Mouse (Mus musculus) neural tube, embryonic 11.5 days (tissue): ENCODE measurements at regions not wholly inside any gene's neighbourhood (a gene's known extent, or its start where the extent isn't known, plus 50 kb on each side); places are given as distances from the start of the nearest gene placed in this dataset.
A peak's percentile ranks its signal among the peaks of the same experiment; 100 is the strongest.

Source experiments
- ATAC-seq: fragments of 200-750 bp; cut with Nextera tagmentation; 2 replicates; pipeline ENCODE4 v1.8.0; 2017; ENCODE audit warnings: moderate number of reproducible peaks, mild to moderate bottlenecking, moderate TSS enrichment, moderate library complexity; ENCODE audit not compliant: insufficient read depth, low FRiP score, low TSS enrichment
- DNase-seq: peaks from one replicate; pipeline ENCODE4 v3.0.0-alpha.2; 2015; ENCODE audit warnings: low spot score
- H3K27ac ChIP-seq: fragments of 300-500 bp; sonication (generic); 2 replicates; pipeline ENCODE4 v1.5.1; 2014; ENCODE audit warnings: low read depth, mild to moderate bottlenecking, low read length
- H3K27me3 ChIP-seq: fragments of 300-500 bp; sonication (generic); 2 replicates; pipeline ENCODE4 v1.6.1; 2014; ENCODE audit warnings: mild to moderate bottlenecking, low read length, mixed read lengths; ENCODE audit not compliant: control insufficient read depth, insufficient read depth
- H3K36me3 ChIP-seq: fragments of 300-500 bp; sonication (generic); 2 replicates; pipeline ENCODE4 v1.6.1; 2014; ENCODE audit warnings: mild to moderate bottlenecking, low read length, moderate library complexity, mixed read lengths; ENCODE audit not compliant: control insufficient read depth, insufficient read depth
- H3K4me1 ChIP-seq: fragments of 300-500 bp; sonication (generic); 2 replicates; pipeline ENCODE4 v1.6.1; 2014; ENCODE audit warnings: low read length, mixed read lengths; ENCODE audit not compliant: control insufficient read depth, insufficient read depth
- H3K4me2 ChIP-seq: fragments of 300-500 bp; sonication (generic); 2 replicates; pipeline ENCODE4 v1.6.1; 2014; ENCODE audit warnings: low read depth, mild to moderate bottlenecking, moderate library complexity
- H3K4me3 ChIP-seq: fragments of 300-500 bp; sonication (generic); 2 replicates; pipeline ENCODE4 v1.5.1; 2014; ENCODE audit warnings: low read depth, low read length
- H3K9ac ChIP-seq: fragments of 300-500 bp; sonication (generic); 2 replicates; pipeline ENCODE4 v1.6.1; 2014; ENCODE audit warnings: mild to moderate bottlenecking, low read length
- H3K9me3 ChIP-seq: fragments of 300-500 bp; sonication (generic); 2 replicates; pipeline ENCODE4 v1.6.1; 2016; ENCODE audit warnings: low read length; ENCODE audit not compliant: control insufficient read depth
- whole genome bisulfite sequencing: fragments of 180-500 bp; shearing (Covaris S2); extraction: QIAGEN DNeasy Blood & Tissue Kit; methylation state at CpG from one replicate; pipeline ENCODE4 v1.1.7; 2014; 5-methylcytosine and 5-hydroxymethylcytosine counted together

GRCm38 (mm10) chr10:111084267-111084780, 74.4 kb upstream of the Zdhhc17 start:
- ATAC-seq (no peak), DNase-seq (no peak)
- Histone ChIP-seq H3K4me1 (no peaks in the 10 kb centered on the region), H3K4me2 (no peak overlapping the region), H3K4me3 (no peak overlapping the region), H3K9me3 (no peaks in the 10 kb centered on the region), H3K9ac (no peak overlapping the region), H3K27ac (no peak overlapping the region), H3K36me3 (no peaks in the 10 kb centered on the region), H3K27me3 (no peaks in the 10 kb centered on the region)
- WGBS: 51% methylated on average over 4 of the region's 4 CpGs

GRCm38 (mm10) chr10:111083861-111084260, 73.9 kb upstream of the Zdhhc17 start:
- no peak overlapping the region for H3K9ac ChIP-seq
- H3K4me2 ChIP-seq: no peak overlapping the region
- no peak for ATAC-seq
- no peaks in the 10 kb centered on the region for H3K36me3 ChIP-seq
- H3K9me3 ChIP-seq: no peaks in the 10 kb centered on the region
- H3K27ac ChIP-seq: no peak overlapping the region
- H3K4me1 ChIP-seq: no peaks in the 10 kb centered on the region
- no peak overlapping the region for H3K4me3 ChIP-seq
- WGBS: 33% methylated on average over 2 of the region's 2 CpGs
- DNase-seq: no peak
- H3K27me3 ChIP-seq: no peaks in the 10 kb centered on the region

- H3K4me1 ChIP-seq: no peaks in the 10 kb centered on the region
- H3K9ac ChIP-seq: no peak overlapping the region
- WGBS: 53% methylated on average over 4 of the region's 4 CpGs
- H3K27me3 ChIP-seq: no peaks in the 10 kb centered on the region
- no peak for DNase-seq
- H3K36me3 ChIP-seq: no peaks in the 10 kb centered on the region
- H3K27ac ChIP-seq: no peak overlapping the region
- no peak for ATAC-seq
- H3K4me2 ChIP-seq: no peak overlapping the region
- H3K4me3 ChIP-seq: no peak overlapping the region
- no peaks in the 10 kb centered on the region for H3K9me3 ChIP-seq
Measured at GRCm38 (mm10) chr10:111083338-111083737, 73.4 kb upstream of the Zdhhc17 start.

- no peaks in the 10 kb centered on the region for H3K9me3 ChIP-seq
- H3K36me3 ChIP-seq: no peaks in the 10 kb centered on the region
- H3K4me1 ChIP-seq: no peaks in the 10 kb centered on the region
- H3K4me3 ChIP-seq: no peak overlapping the region
- H3K4me2 ChIP-seq: no peak overlapping the region
- no peak for ATAC-seq
- WGBS: 87% methylated on average over 10 of the region's 10 CpGs
- no peak overlapping the region for H3K27ac ChIP-seq
- no peaks in the 10 kb centered on the region for H3K27me3 ChIP-seq
- H3K9ac ChIP-seq: no peak overlapping the region
- DNase-seq: no peak
Measured at GRCm38 (mm10) chr10:111080322-111080721, 70.4 kb upstream of the Zdhhc17 start.

GRCm38 (mm10) chr10:111079051-111079450, 69.1 kb upstream of the Zdhhc17 start:
- no peak overlapping the region for H3K9ac ChIP-seq
- no peaks in the 10 kb centered on the region for H3K36me3 ChIP-seq
- H3K27me3 ChIP-seq: no peaks in the 10 kb centered on the region
- no peak overlapping the region for H3K27ac ChIP-seq
- H3K4me3 ChIP-seq: no peak overlapping the region
- DNase-seq: no peak
- H3K4me1 ChIP-seq: no peaks in the 10 kb centered on the region
- H3K9me3 ChIP-seq: no peaks in the 10 kb centered on the region
- WGBS: 87% methylated on average over 6 of the region's 6 CpGs
- H3K4me2 ChIP-seq: no peak overlapping the region
- ATAC-seq: no peak

- Histone ChIP-seq H3K4me2 (no peak overlapping the region), H3K4me3 (no peak overlapping the region), H3K4me1 (0 out of 2 replicates have a peak, but pooled peaks cover 5% of the 10 kb centered on the region), H3K9me3 (no peaks in the 10 kb centered on the region), H3K27ac (no peak overlapping the region), H3K36me3 (no peaks in the 10 kb centered on the region), H3K9ac (no peak overlapping the region), H3K27me3 (no peaks in the 10 kb centered on the region)
- DNase-seq (no peak), ATAC-seq (no peak)
- WGBS: 87% methylated on average over 4 of the region's 4 CpGs
Measured at GRCm38 (mm10) chr10:111077632-111078031, 67.7 kb upstream of the Zdhhc17 start.

- H3K27me3 ChIP-seq: no peaks in the 10 kb centered on the region
- WGBS: 70% methylated on average over 5 of the region's 5 CpGs
Measured at GRCm38 (mm10) chr10:111073851-111074430, 64.0 kb upstream of the Zdhhc17 start.

GRCm38 (mm10) chr10:111073262-111073661, 63.3 kb upstream of the Zdhhc17 start:
- no peak for ATAC-seq
- no peak overlapping the region for H3K27ac ChIP-seq
- H3K9me3 ChIP-seq: no peaks in the 10 kb centered on the region
- no peak for DNase-seq
- peaks cover 7% of the 10 kb centered on the region for H3K4me1 ChIP-seq
- H3K9ac ChIP-seq: peak overlapping the region; percentile 29; the same call in 1 of the 2 replicates
- H3K27me3 ChIP-seq: no peaks in the 10 kb centered on the region
- no peak overlapping the region for H3K4me2 ChIP-seq
- 24% methylated on average over 14 of the region's 14 CpGs for WGBS
- H3K4me3 ChIP-seq: no peak overlapping the region
- no peaks in the 10 kb centered on the region for H3K36me3 ChIP-seq

More at GRCm38 (mm10) chr10:111073851-111074430, 64.0 kb upstream of the Zdhhc17 start:
- ATAC-seq (no peak), DNase-seq (no peak)
- no peaks in the 10 kb centered on the region for H3K36me3 ChIP-seq
- no peak overlapping the region for H3K9ac ChIP-seq
- no peak overlapping the region for H3K4me2 ChIP-seq
- peaks cover 7% of the 10 kb centered on the region for H3K4me1 ChIP-seq
- H3K9me3 ChIP-seq: no peaks in the 10 kb centered on the region
- H3K4me3 ChIP-seq: no peak overlapping the region
- no peak overlapping the region for H3K27ac ChIP-seq

GRCm38 (mm10) chr10:111072554-111072909, 62.6 kb upstream of the Zdhhc17 start:
- no peaks in the 10 kb centered on the region for H3K36me3 ChIP-seq
- H3K9me3 ChIP-seq: no peaks in the 10 kb centered on the region
- no peak for DNase-seq
- H3K9ac ChIP-seq: no peak overlapping the region
- WGBS: 40% methylated on average over 2 of the region's 2 CpGs
- H3K4me2 ChIP-seq: no peak overlapping the region
- H3K4me1 ChIP-seq: peaks cover 7% of the 10 kb centered on the region
- H3K27ac ChIP-seq: no peak overlapping the region
- ATAC-seq: peak; percentile 31; the same call in 1 of the 2 replicates
- no peaks in the 10 kb centered on the region for H3K27me3 ChIP-seq
- H3K4me3 ChIP-seq: no peak overlapping the region
